Mouse (Mus musculus): ENCODE data around the gene Catsperz.
"Not testable (repeated sequence)": the region's sequence is repeated elsewhere in the genome, so short reads cannot be mapped to it uniquely, and the experiment has no call there.

Catsperz gene

GRCm38 (mm10) chr19:6906199-6906598 is 19.0 kb downstream of the Catsperz start:
- DNase-seq: no peak

GRCm38 (mm10) chr19:6905498-6906159 is 19.6 kb downstream of the Catsperz start:
- no peak for DNase-seq

GRCm38 (mm10) chr19:6904846-6905245 is 20.3 kb downstream of the Catsperz start:
- DNase-seq: no peak

- DNase-seq: no peak
Observed at GRCm38 (mm10) chr19:6903031-6903430, 22.1 kb downstream of the Catsperz start.

GRCm38 (mm10) chr19:6899641-6900040 is 25.5 kb downstream of the Catsperz start:
- DNase-seq: no peak

- not testable (repeated sequence) for DNase-seq
Observed at GRCm38 (mm10) chr19:6895608-6896305, 29.4 kb downstream of the Catsperz start.

- DNase-seq: no peak
Observed at GRCm38 (mm10) chr19:6893731-6894451, 31.3 kb downstream of the Catsperz start.

- no peak for DNase-seq
Observed at GRCm38 (mm10) chr19:6892512-6892911, 32.7 kb downstream of the Catsperz start.

- DNase-seq: no peak
Observed at GRCm38 (mm10) chr19:6877965-6878364, 47.2 kb downstream of the Catsperz start.

- DNase-seq: no peak
Observed at GRCm38 (mm10) chr19:6876799-6877198, 48.4 kb downstream of the Catsperz start.

GRCm38 (mm10) chr19:6875834-6876233 is 49.3 kb downstream of the Catsperz start:
- no peak for DNase-seq

GRCm38 (mm10) chr19:6874257-6874656 is 50.9 kb downstream of the Catsperz start:
- DNase-seq: no peak

GRCm38 (mm10) chr19:6872701-6873100 is 52.5 kb downstream of the Catsperz start:
- DNase-seq: no peak

All from lung, postnatal 10 days (tissue).